Mouse (Mus musculus) heart, postnatal 4 days (tissue): ENCODE measurements at regions not wholly inside any gene's neighbourhood (a gene's known extent, or its start where the extent isn't known, plus 50 kb on each side); places are given as distances from the start of the nearest gene placed in this dataset.
A peak's percentile ranks its signal among the peaks of the same experiment; 100 is the strongest.

ENCODE experiments used
- DNase-seq: peaks from one replicate; pipeline ENCODE4 v3.0.0; 2021

DNA sequence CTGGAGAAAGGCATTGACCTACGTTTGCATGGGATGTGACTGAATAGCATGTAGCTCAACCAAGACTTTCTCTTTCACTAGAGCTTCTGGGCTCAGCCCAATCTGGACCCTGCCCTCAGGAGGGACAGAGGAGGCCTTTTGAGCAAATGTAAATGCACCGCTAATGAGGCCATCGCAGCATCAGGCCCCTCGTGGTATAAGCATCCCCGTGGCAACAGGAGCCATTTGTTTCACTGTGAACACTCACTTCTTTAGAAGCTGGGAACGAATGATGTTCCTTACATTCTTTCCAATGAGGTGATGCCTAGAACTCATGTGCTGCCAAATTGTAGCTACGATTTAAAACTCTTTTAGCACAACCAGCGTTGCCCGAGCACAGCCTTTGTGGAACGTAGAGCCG lies 279.0 kb upstream of the Gjb5 start:
- no peak for DNase-seq

DNA sequence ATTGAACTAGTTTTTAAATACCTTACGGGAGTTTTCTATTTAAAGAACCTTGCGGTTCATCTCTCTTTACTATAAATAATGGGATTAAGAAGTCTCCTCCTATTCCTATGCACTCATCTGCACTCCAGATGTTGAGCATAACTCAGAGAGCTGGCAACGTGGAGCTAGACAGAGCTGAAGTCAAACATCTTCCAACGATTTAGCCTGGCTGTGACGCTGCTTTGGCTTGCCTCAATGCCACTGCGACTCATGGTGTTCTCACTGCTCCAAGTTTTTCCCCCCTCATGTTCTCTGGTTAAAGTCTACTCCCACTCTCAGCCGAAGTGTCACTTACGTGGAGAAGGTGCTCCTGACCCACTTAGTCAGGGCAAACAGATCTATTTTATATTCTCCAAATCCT lies 277.3 kb upstream of the Gjb5 start:
- no peak for DNase-seq

DNA sequence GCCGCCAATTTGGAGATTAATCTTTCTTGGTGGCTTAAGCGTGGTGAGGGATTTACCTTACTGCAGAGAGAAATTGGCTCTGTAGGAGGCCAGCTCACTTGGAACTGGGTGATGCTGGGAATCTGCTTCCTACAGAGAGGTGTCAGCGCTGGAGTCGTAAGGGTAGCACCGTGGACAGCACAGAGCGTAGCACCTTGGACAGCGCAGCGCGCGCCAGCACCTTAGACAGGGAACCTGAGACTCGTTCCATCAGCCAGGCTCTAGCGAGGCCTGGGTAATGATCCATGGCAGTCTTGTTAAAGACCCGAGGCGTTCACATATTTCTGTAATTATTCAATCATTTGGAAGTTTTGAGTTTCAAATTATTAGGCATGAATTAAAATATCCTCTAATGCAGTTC lies 261.9 kb upstream of the Gjb5 start:
- peak; percentile 68 for DNase-seq

DNA sequence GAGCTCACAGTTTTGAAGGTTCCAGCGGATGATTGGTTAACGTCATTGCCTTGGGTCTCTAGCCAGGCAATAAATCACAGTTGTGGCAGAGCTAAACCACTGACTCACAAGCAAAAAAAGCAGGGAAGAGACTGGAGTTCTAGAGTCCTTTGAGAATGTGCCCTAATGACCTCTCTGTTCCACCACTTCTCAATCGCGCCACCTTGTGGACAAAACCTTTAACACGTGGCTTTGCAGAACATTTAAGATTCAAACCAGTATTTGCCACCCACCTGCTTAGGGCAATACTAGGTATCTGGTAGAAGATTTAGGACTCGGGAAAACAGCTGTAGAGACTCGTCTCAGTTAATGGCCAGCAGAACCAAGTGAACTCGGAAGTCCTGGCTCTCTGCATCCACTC lies 254.8 kb upstream of the Gjb5 start:
- DNase-seq, result peak; percentile 51

DNA sequence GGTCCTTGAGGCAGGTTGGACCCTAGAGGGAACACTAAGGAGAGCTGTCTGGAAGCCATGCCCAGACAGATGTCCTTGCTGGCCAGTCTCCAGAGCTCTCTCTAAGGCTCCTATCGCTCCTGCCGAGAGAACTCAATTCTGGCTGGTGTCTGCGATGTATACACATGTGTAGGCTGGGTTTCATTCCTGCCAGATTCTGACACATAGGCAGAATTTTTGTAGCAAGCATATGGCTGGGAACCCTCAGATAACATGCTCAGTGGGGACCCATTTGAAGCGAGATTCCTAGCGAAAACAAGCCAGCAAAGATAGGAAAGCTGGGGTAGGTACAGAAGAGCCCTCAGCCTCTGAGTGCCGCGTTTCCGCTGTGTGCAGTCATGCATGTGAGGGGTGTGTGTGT lies 242.9 kb upstream of the Gjb5 start:
- DNase-seq, result no peak

DNA sequence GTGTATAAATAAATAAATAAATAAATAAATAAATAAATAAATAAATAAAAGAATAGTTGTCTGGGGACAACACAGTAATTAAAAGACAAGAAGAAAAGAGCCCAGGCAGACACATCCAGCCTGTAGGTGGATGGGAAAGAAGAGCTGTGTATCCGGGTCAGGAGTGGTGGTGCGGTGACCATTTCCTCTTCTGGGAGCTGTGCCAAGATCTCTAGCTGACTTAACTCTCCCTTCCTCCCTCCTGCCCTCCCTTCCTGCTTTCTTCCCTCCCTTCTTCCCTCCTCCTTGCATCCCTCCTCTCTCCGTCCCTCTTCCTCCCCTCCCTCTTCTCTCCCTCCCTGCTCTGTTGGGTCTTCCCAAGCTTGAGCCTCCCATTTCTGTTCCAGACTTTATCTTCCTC lies 240.6 kb upstream of the Gjb5 start:
- no peak for DNase-seq

DNA sequence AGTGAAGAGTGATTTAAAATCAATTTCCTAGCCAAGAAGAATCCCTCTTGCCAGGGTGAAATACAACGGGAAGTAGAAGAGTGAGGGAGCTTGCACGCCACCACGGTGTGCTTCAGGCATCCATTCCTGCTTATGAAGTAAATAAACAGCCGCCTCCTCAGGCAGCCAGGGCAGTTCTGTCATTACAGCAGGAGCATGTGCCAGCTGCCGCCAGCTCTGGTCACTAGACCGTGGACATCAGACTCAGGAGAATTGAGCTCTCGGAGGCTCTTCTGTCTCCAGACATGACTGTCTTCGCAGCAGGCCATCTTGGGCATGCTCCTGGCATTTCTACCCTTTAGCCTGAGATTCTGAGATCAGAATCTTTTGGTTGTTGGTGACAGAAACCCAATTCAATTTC lies 236.1 kb upstream of the Gjb5 start:
- DNase-seq, result no peak

DNA sequence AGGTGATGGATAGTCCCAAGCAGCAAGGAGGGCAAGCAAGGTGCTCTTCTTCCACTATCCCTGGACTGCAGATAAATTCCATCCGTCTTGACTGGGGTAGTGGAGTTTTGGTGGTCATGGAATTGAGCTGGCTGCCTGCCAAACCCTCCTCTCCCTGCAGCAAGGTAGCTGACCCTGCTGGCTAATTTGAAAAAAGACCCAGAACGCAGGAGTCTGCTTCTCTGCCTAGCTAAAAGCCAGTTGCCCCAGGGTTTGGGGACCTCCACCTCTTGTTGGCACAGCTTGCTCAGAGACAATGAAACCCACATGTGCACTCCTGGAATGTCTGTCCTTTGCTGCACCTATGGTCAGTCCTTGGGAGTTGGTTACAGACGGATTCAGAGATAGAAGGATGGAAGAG lies 233.6 kb upstream of the Gjb5 start:
- no peak for DNase-seq

DNA sequence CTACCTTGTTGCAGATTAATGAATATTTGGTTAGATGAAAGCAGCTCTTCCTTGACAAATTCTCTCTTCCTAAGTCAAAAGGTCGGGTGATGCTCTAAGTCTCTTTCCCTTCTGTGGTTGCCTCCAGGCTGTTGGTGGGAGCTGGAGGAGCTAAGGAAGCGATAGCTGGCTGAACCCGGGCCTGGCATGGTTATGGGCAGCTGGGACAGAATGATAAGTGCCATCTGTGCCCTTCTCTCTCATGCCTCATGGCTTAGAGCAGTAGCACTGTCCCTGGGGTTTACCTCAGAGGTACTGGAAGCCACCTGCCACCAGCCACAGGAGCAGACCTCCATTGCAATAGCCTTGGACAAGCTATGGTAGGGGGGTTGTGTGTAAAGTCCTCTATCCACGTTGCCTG lies 228.8 kb upstream of the Gjb5 start:
- no peak for DNase-seq

DNA sequence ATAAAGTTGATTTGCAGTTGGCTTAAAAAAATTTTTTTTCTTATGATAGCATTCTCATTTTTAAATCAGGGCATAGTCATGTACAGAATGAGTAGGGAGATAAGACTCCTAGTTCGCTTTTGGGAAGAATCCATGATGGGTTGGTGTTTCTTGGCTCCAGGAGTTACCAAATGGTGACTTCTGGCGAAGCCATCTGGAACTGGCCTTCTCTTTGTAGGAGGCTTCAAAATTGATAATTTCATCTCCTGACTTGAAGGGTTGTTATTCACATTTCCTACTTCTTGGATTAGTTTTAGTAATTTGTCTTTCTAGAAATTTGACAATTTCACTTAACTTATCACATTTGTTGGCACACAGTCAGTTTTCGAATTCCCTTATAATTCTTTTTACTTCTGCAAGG lies 218.5 kb upstream of the Gjb5 start:
- no peak for DNase-seq

DNA sequence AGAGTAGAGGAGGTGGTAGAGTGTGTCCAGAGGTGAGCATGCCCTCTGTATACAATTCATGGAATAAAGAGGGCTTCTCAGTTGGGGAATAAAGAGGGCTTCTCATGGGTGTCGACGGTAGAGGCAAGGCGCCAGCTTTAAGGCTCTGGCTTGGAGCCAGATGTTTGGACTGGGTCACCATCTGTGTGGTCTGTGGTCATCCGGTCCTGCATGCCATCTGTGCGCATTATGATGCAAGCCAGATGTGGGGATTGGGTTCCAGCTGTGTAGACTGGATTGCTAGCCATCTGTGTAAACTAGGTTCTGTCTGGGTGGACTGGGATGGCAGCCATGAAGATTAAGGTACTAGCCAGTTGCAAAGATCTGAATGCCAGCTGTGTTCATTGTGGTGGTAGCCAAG lies 204.6 kb upstream of the Gjb5 start:
- DNase-seq, result no peak

DNA sequence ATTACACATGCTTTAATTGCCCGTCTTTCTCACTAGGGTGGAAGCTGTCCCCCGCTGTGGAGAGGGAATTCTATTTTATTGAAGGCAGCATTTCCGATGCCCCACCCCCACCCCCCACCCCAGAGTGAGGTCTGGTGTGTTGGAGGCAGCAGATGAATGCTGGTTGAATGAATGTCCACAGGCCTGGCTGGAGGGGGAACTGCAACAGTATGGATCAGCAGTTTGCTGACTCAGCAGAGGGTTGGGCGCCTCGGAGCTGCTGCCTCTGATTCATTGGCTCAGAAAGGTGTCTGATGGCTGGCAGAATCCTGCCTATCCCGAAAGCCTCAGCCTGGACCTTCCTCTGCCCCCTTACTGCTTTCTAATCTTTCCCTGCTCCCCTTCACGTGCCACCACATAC lies 200.6 kb upstream of the Gjb5 start:
- no peak for DNase-seq

DNA sequence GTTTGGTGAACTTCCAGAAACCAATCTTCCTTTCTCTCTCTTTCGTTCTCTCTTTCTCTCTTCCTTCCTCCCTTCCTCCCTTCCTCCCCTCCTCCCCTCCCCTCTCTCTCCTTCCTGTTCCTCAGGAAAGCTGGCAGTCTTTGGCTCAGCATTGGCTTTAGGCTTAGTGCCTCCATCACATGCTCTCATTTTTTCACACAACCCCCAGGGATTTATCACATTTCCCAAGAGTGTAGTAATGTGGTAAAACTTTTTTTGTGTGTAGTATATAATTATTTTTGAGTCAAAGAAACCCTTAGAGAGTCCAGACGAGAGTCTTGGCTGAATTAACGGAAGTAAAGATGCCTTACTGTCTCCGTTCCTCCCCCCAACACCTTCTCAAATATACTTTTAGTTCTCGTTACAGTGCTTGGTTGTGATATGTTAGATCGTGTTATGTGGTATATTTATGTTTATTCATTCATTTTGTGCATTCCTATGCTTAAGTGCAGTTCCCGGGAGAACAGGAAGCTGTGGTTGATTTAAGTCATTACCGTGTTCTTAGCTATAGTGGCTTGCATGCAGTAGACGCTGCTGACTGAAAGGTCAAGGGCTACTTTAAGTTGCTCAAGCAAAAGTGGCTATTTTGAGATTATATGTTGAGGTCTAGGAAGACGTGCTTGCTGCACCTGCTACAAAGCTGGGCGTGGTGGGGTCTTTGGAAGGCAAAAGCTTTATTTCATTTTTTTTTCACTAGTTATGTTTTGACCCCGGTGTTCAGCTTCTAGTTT lies 194.7 kb upstream of the Gjb5 start:
- DNase-seq, result no peak

DNA sequence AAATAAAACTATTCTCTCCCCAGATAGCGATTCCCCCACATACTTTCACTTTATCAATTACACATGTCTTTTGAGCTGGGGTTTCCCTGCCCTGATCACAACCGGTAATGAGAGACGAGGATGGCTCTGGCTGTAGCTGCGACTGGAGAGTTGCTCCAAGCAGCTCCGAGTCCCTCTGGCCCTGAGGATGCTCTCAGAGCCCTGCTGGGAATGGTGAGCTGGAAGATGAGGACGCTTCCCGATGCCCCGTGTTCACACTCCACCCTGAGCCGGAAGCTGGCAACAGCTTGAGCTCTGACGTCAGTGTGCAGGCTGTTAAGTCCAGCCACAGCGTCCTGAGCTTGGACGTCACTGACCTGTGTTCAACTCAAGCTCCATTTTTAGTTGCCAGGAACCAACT lies 191.6 kb upstream of the Gjb5 start:
- DNase-seq, result peak; percentile 19

DNA sequence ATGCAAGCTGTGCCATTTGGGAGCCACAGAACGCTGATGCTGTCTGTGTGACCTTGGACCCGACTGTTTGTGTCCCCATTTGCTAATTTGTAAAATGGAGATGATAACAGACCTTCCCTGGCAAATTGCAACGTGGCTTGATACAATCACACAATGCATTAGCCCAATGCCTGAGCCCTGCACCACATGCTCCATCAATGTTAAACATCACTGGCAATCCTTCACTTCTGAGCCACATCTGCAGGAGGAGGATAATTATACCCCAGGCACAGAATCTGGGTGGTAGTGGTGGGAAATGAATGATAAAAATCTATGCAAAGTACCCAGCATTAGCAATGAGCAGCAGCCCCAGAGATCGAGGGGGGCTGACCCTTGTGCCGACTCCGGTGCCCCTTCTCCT lies 191.0 kb upstream of the Gjb5 start:
- no peak for DNase-seq

DNA sequence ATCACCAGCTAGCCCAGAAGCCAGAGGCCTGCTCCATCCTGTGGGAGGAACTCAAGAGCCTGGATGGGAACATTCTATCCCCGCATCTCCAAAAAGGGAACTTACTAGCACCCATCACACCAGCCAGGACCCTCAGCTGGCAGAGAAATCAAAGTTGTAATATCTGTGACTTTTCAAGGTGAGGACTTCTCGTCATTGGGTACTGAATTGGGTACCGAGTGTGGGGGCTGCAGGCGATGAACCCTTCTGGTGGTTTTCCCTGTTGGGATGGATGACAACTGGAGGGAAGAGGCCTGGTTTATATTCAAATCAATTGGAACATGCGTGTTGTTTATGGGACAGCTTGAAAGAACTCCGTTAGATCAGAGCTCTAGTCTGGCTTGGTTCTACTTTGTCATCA lies 187.1 kb upstream of the Gjb5 start:
- no peak for DNase-seq

DNA sequence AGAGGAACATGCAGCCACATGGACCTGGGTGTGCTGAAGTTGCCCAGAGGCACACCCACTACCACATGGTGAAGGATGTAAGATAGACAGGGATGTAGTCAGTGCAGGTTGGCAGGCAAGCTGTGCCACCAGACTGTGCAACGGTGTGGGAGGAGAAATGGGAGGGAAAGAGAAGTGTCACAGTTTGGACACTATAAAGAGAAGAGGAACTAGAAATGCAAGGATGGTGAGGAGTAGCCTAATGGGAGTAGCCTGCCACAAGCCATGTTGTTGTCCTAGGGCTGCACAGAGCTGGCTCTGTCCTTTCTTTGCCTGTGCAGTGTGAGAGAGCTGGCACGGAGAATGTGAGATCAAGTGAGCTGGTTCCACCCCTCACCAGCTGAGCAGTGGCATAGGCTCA lies 185.3 kb upstream of the Gjb5 start:
- DNase-seq, result no peak

DNA sequence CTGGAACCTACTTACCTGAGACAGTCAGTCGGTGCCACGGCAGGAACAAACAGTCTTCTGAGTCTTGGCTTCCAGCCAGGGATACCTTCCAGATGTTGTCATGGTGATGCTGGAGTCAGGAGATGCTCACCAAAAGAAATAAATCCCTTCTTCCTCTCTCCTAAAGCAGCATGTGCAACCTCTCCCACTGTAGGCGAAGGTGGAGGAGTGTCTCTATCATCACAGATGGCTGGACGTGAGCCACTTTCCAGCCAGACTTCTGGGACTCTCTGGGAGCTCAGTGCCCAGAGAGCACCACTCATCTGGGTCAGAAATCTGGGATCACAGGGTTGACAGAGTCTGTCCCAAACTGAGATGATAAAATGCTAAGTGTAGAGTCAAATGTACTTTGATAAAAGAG lies 184.8 kb upstream of the Gjb5 start:
- no peak for DNase-seq

DNA sequence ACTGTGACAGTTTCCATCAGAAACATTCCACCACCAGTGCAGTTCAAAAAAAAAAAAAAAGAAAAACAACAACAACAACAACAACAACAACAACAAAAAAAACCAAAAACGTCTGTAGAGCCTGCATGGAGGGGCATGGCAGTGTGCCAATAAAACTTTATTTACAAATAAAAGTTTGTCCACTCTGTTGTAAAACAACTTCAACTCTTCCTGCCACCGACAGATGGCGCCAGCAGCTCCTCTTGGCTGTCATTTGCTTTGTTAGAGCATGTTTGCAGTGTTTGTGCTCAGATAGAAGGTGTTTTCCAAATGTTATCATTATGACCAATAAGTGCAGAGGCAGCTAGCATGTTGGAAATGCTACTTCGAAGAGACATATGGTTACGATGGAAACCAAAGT lies 179.0 kb upstream of the Gjb5 start:
- peak; percentile 16 for DNase-seq

DNA sequence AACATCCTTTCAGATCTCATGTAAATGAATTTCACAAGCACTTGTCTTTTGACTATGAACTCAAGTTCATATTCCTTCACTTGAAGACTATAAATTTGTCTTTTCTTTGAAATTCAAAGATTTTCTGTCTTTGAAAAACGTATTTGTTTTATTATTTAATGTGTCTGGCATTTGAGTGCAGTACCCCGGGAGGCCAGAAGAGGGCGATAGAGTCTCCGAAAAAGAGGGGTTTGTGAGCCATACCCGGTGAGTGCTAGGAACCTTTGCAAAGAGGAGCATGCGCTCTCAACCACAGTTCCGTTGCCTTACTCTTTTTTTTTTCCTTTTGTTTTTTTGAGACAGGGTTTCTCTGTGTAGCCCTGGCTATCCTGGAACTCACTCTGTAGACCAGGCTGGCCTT lies 177.6 kb upstream of the Gjb5 start:
- no peak for DNase-seq

DNA sequence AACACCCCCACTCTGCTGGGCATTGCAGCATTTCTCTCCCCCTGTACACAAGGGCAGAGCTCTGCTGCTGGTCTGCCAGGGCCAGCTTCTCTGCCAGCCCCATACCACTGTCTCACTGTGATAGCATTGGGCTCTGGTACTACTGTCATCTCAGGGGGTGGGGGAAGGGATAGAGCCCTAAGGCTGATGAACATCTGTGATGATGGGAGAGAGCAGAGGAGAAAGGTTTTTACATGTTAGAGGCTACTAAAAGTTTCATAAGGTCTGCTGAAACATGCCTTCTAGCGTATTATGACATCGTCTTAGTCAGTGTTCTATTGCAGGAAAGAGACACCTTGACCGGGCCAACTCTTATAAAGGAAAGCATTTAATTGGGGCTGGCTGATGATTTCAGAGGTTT lies 176.4 kb upstream of the Gjb5 start:
- DNase-seq, result no peak

DNA sequence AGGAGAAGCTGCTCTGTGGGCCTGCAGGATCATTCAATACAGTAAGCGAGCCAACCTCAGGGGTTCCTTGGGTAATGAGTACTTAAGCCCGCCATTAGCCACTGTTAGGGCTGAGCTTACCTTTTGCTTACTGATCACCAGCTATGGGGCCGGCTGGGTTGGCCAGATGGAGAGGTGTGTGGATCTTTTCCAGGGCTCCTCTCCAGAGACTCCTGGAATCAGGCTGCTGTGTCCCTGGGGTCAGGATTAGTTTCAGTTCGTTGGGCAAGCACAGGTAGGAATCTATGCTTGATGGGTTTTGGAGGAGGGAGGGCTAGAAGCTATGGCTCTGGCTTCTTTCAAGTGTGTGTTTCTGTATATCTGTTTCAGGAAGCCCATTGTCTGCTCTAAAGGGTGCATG lies 175.7 kb upstream of the Gjb5 start:
- DNase-seq, result no peak

DNA sequence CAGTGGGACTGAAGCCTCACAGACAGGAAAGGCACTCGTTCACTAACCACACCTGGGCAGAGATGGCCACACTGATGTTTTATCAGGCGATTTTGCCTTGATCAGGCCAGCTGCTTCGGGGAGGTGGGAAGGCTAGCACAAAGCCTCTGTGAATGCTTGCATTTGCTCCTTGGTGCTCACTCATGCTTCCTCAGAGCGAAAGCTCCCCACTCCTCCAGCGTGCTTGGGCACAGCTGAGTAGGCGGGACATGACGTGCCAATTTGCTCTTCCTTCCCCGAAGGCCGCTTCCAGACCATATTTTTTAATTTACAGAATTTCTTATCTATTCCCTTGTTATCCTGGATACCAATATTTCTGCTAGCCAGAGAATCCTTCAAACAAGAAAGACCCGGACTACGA lies 172.8 kb upstream of the Gjb5 start:
- no peak for DNase-seq

DNA sequence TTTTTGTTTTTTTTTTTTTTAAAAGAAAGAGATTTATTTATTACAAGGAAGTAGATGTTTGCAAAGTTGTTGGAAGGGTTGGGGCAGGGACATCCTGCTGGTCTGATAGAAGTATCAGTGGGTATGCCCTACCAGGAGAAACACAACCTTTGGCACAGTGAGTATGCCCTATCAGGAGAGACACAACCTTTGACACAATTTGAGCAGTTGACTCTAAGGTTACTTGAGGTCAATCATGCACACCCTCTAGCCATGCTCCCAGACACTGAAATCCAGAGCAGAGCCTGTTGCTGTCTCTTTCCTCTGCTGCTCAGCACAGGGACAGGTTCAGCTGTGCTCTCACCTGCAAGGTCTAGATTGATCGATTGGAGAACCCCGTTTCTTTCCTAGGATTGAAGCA lies 164.2 kb upstream of the Gjb5 start:
- no peak for DNase-seq

DNA sequence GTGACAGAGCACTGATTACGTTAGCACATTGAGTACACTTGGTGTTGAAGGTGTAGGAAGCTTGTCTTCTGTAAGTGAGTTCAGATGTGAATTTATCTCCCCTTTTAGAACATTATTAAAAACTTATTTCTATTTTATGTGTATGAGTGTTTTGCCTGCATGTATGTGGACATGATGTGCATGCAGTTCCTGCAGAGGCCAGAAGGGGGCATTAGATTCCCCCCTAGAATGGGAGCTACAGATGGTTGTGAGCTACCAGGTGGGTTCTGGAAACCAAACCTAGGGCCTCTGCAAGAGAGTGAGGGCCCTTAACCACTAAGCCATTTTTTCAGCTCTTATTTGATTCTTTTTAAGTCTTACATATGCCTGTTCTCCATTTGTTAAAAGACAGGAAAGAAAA lies 160.0 kb upstream of the Gjb5 start:
- DNase-seq, result peak; percentile 10
